Mouse (Mus musculus) erythroblast, embryonic 14.5 days (primary cell): ENCODE measurements around the gene S100a3. TPM values are rescaled to one million over a fixed set of nuclear protein-coding genes. Genes with fewer than 3 reads are reported as not detected.

Source experiments
- H3K27me3 ChIP-seq: 2 replicates; pipeline ENCODE4 v1.6.1; 2012; ENCODE audit warnings: inconsistent platforms; ENCODE audit not compliant: control insufficient read depth
- H3K36me3 ChIP-seq: 2 replicates; pipeline ENCODE4 v1.6.1; 2012; ENCODE audit warnings: mild to moderate bottlenecking, inconsistent platforms; ENCODE audit not compliant: control insufficient read depth
- H3K4me1 ChIP-seq: 2 replicates; pipeline ENCODE4 v1.6.1; 2012; ENCODE audit warnings: inconsistent platforms; ENCODE audit not compliant: control insufficient read depth
- H3K4me3 ChIP-seq: replicated peaks from 2 replicates; pipeline ENCODE3; 2012; ENCODE audit warnings: moderate library complexity, mild to moderate bottlenecking, inconsistent platforms
- H3K9me3 ChIP-seq: 2 replicates; pipeline ENCODE4 v1.6.1; 2012; ENCODE audit warnings: low read length, inconsistent platforms, mixed read lengths; ENCODE audit not compliant: control insufficient read depth
- GATA1 ChIP-seq: IDR thresholded peaks from 2 replicates; pipeline ENCODE4 v1.6.1; 2012; ENCODE audit warnings: low read length, inconsistent platforms, mixed read lengths
- TAL1 ChIP-seq: IDR thresholded peaks from 3 replicates; pipeline ENCODE4 v1.6.1; 2012; ENCODE audit warnings: low read length, inconsistent platforms, mixed read lengths
- polyA plus RNA-seq: library from polyadenylated mRNA; stranded (reverse); fragments of >175 nt; gene quantifications from 2 replicates; pipeline ENCODE4 v1.2.3, GENCODE M21; 2012

S100a3 gene
- polyA plus RNA-seq, 1 experiment: not detected

DNA sequence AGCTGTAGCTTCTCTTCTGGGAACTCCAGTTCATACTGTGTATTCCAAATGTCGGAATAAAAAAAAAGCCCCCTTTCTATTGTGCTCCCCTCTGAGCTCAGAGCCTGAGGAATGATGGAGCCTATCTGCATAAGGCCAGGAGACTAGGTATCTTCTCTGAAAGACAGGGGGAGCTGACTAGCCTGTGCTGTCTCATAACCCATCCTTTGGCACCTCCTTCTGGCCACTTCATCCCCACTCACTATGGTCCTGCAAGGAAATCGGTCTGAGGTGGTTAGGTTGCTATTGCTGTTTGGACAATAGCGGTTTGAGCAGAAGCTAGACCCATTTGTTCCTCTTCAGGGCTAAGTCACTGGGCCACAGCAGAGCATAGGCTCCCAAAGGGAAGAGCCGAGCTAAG, 67.4 kb downstream of the S100a3 start:
- TF ChIP-seq TAL1 (no peak), GATA1 (no peak)
- H3K36me3 ChIP-seq: no peaks in the 10 kb centered on the region
- no peaks in the 10 kb centered on the region for H3K4me1 ChIP-seq
- no peaks in the 10 kb centered on the region for H3K27me3 ChIP-seq
- no peak overlapping the region for H3K4me3 ChIP-seq
- H3K9me3 ChIP-seq: no peaks in the 10 kb centered on the region

DNA sequence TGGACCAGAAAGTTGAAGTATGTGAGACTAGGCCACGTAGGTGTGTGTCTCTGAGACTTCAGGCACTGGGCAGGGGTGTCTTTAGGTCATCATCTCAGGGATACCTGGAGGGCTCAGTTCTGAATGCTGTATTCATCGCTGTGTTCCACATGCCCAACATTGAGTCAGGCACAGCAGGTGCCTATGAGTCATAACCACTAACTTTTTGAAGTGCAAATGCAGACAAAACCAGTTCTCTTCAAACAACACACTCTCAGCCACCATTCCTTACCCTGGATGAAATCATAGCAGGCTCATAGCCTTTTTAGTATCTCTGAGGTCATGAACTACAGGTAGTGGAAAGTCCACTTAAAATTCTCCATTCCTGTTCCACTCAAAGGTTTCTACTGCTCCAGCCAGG, 68.9 kb downstream of the S100a3 start:
- no peaks in the 10 kb centered on the region for H3K9me3 ChIP-seq
- no peaks in the 10 kb centered on the region for H3K27me3 ChIP-seq
- H3K36me3 ChIP-seq: no peaks in the 10 kb centered on the region
- TF ChIP-seq GATA1 (no peak), TAL1 (no peak)
- H3K4me1 ChIP-seq: no peaks in the 10 kb centered on the region
- H3K4me3 ChIP-seq: no peak overlapping the region

DNA sequence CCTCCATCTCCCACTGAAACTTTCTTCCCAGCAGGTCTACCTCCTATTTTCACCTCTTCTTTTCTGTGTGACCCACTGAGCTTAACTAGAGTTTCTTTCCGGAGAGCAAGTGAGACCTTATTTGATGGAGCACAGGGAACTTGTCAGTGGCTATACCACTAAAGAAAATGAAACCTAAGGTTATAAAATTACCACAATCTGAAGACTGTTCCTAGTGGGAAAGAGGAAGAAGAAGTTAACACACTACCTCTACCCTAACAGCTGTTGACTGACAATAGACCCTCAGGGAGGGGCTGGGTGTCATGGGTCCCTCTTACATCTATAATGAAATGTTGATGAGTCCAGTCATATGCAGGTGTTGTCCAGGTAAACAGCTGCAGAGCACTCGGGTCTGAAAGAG, 71.6 kb downstream of the S100a3 start:
- TF ChIP-seq TAL1: no peak
- TF ChIP-seq GATA1: no peak
- Histone ChIP-seq H3K4me3 (no peak overlapping the region), H3K27me3 (no peaks in the 10 kb centered on the region), H3K4me1 (no peaks in the 10 kb centered on the region), H3K9me3 (no peaks in the 10 kb centered on the region), H3K36me3 (no peaks in the 10 kb centered on the region)

DNA sequence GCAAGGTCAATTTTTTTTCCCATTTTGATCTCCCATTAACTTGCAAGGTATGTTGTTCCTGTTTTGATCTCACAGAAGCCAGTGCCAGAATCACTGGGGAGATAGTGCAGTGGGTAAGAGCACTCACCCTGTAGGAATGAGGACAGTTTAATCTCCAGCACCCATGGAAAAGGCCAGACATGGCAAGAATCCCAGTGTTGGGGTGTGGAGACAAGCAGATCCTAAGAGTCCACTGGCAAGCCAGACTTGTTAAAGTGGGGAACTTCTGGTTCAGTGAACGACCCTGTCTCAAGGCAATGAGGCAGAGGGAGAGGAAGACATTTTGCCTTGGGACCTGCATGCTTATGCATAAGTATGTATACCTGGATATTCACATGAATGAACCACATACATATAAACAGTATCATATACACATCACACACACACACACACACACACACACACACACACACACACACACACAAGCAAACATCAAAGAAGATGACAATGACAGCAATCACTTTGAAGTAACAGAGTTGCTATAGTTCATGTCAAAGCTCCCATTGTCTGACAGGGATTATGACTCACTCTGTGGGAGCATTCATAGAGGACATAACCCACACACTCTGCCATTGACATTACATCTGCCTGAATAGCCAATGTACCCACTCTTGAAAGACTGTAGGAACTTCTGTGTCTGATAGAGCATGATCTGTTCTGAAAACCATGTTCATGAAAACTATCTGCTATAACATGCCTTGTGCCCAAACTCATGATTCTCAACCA, 78.3 kb downstream of the S100a3 start:
- TF ChIP-seq GATA1: no peak
- no peak for TF ChIP-seq TAL1
- Histone ChIP-seq H3K9me3 (no peaks in the 10 kb centered on the region), H3K36me3 (no peaks in the 10 kb centered on the region), H3K4me3 (no peak overlapping the region), H3K4me1 (no peaks in the 10 kb centered on the region), H3K27me3 (no peaks in the 10 kb centered on the region)

DNA sequence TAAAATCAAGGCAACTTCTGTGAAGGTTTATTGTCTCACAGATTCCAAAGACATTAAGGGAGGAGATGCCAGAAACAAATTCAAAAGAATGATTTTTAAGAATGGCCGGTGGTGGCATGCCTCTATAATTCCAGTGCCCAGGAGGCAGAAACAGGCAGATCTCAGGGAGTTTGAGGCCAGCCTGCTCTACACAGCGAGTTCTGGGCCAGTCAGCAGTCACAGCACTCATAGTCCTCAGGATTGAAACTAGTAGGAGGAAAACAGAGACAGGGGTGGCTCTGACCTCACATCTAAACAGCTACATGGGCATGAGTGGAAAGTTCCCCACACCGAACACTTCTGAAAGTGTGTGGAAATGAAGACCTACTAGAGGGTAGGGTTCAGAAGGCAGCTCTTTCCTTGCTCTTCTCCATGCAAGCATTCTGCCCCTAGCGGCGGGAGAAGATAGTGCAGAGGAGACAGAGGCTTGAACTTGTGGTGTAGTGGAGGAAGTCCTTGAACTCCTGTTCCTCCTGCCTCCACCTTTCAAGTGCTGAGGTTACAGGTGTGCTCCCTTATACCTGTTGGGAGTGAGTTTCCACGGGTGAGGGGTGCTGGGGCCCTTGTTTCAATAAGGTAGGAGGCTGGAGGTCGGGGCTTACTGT, 79.3 kb downstream of the S100a3 start:
- H3K27me3 ChIP-seq: no peaks in the 10 kb centered on the region
- no peaks in the 10 kb centered on the region for H3K36me3 ChIP-seq
- no peaks in the 10 kb centered on the region for H3K9me3 ChIP-seq
- TF ChIP-seq TAL1: no peak
- no peak for TF ChIP-seq GATA1
- no peak overlapping the region for H3K4me3 ChIP-seq
- no peaks in the 10 kb centered on the region for H3K4me1 ChIP-seq

DNA sequence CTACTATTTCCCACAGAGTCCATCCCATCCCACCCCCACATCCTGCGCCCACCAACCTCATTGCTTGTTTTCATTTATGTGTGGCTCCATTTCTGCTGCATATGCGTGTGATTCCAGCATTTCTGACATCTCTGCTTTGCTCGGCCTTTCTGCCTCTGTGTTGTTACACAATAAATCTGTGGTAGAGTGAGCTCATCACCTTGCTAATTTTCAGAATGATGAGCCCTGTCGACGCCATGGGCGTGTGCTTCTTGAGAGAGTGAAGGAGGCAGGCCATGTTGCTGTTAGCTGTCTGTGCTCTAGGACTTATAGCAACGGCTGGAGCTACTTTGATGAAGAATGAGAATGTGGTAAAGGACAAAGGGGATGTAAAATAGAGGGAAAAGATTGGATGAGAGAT, 80.6 kb downstream of the S100a3 start:
- Histone ChIP-seq H3K4me3 (no peak overlapping the region), H3K36me3 (no peaks in the 10 kb centered on the region), H3K9me3 (no peaks in the 10 kb centered on the region), H3K27me3 (no peaks in the 10 kb centered on the region), H3K4me1 (no peaks in the 10 kb centered on the region)
- TF ChIP-seq GATA1 (no peak), TAL1 (no peak)

DNA sequence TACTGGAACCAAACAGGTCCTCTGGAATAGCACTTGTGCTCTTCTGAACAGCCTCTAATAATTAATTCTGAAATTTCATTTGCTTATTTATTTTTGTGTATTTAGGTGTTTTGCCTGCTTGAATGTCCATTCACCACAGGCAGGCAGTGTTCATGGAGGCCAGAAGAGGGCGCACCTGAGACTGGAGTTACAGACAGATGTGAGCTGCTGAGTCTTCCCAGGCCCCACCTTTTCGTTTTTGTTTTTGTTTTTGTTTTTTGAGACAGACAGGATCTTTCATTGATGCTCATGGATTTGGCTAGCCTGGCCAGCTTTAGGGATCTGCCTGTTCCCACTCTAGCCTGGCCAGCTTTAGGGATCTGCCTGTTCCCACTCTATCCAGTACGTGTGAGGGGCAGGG, 83.8 kb downstream of the S100a3 start:
- Histone ChIP-seq H3K4me1 (no peaks in the 10 kb centered on the region), H3K36me3 (no peaks in the 10 kb centered on the region), H3K4me3 (no peak overlapping the region), H3K9me3 (no peaks in the 10 kb centered on the region), H3K27me3 (no peaks in the 10 kb centered on the region)
- TF ChIP-seq GATA1 (no peak), TAL1 (no peak)

DNA sequence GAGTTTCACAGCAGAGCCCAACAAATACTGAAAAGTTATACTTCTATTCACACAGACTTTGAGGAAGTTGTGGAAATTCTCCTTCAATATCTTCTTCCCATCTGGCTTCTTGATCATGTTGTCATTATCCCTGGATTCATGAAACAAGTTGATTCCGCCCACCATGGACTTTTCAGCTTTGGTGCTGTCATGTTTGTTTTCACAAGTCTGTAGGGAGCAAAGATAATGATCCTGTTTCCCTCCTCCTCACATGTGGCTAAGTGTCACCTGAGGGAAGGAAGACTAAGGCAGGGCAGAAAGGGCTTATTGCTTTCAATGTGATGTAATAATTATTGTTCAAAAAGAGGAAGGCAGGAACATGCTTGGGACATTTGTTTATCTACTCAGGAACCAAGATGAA, 86.9 kb downstream of the S100a3 start:
- Histone ChIP-seq H3K4me3 (no peak overlapping the region), H3K27me3 (no peaks in the 10 kb centered on the region), H3K9me3 (no peaks in the 10 kb centered on the region), H3K4me1 (no peaks in the 10 kb centered on the region), H3K36me3 (no peaks in the 10 kb centered on the region)
- no peak for TF ChIP-seq GATA1
- no peak for TF ChIP-seq TAL1

DNA sequence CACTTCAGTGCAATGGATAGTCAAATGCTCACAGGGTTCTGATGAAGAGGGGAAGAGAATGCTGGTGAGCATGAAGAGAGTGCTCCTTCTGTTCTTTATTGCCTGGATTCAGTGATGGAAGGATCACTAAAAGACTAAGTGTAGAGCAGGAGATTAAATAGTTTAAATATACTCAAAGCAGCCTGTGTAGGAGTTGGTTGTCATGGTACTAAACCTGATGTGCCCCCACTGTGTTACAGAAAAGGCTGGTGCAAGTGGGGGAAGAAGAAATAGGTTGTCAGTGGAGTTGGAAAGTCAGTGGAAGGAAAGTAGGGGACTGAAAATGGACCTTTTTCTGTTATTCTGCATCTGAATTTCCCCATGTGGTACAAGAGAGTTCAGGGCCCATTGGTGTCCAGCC, 88.6 kb downstream of the S100a3 start:
- TF ChIP-seq TAL1 (no peak), GATA1 (no peak)
- Histone ChIP-seq H3K9me3 (no peaks in the 10 kb centered on the region), H3K27me3 (no peaks in the 10 kb centered on the region), H3K36me3 (no peaks in the 10 kb centered on the region), H3K4me1 (no peaks in the 10 kb centered on the region), H3K4me3 (no peak overlapping the region)
